Mouse (Mus musculus) embryonic facial prominence, embryonic 11.5 days (tissue): ENCODE data around the gene Phip. TPM values are rescaled to one million over a fixed set of nuclear protein-coding genes. Genes with fewer than 3 reads are reported as not detected.

Experiments used
- ATAC-seq: fragments of 200-750 bp; cut with Nextera tagmentation; replicated peaks from 2 replicates; pipeline ENCODE4 v1.8.0; 2017; ENCODE audit warnings: low read depth; ENCODE audit not compliant: insufficient number of reproducible peaks, low FRiP score, low TSS enrichment
- DNase-seq: peaks from one replicate; pipeline ENCODE4 v3.0.0-alpha.2; 2015; ENCODE audit warnings: low spot score
- H3K27ac ChIP-seq: fragments of 300-500 bp; sonication (generic); replicated peaks from 2 replicates; pipeline ENCODE4 v1.5.1; 2014; ENCODE audit warnings: mild to moderate bottlenecking, low read depth, low read length, control low read depth
- H3K27me3 ChIP-seq: fragments of 300-500 bp; sonication (generic); 2 replicates; pipeline ENCODE4 v1.6.1; 2014; ENCODE audit warnings: mild to moderate bottlenecking, low read length, moderate library complexity, mixed read lengths; ENCODE audit not compliant: control insufficient read depth, insufficient read depth
- H3K36me3 ChIP-seq: fragments of 300-500 bp; sonication (generic); replicated peaks from 2 replicates; pipeline ENCODE4 v1.6.1; 2014; ENCODE audit warnings: low read depth, mild to moderate bottlenecking, low read length, moderate library complexity, mixed read lengths; ENCODE audit not compliant: control insufficient read depth, insufficient read depth
- H3K4me1 ChIP-seq: fragments of 300-500 bp; sonication (generic); 2 replicates; pipeline ENCODE4 v1.6.1; 2014; ENCODE audit warnings: low read length, mixed read lengths; ENCODE audit not compliant: control insufficient read depth, insufficient read depth
- H3K4me2 ChIP-seq: fragments of 300-500 bp; sonication (generic); 2 replicates; pipeline ENCODE4 v1.6.1; 2014; ENCODE audit warnings: low read depth, mild to moderate bottlenecking, control low read depth, low read length, moderate library complexity
- H3K4me3 ChIP-seq: fragments of 300-500 bp; sonication (generic); 2 replicates; pipeline ENCODE4 v1.5.1; 2014; ENCODE audit warnings: low read depth, low read length, control low read depth
- H3K9ac ChIP-seq: fragments of 300-500 bp; sonication (generic); replicated peaks from 2 replicates; pipeline ENCODE4 v1.6.1; 2014; ENCODE audit warnings: mild to moderate bottlenecking, control low read depth, low read length
- H3K9me3 ChIP-seq: fragments of 300-500 bp; sonication (generic); replicated peaks from 2 replicates; pipeline ENCODE4 v1.6.1; 2016; ENCODE audit warnings: mild to moderate bottlenecking, low read length, inconsistent platforms, mixed read lengths; ENCODE audit not compliant: control insufficient read depth
- WGBS: fragments of 180-500 bp; shearing (Covaris S2); extraction: QIAGEN DNeasy Blood & Tissue Kit; methylation state at CpG from one replicate; pipeline ENCODE4 v1.1.7; 2014; 5-methylcytosine and 5-hydroxymethylcytosine counted together
- polyA plus RNA-seq: library from polyadenylated mRNA; unstranded; fragments of >200 nt; fragmentation: Nextera tagmentation; extraction: Ambion mirVana; gene quantifications from 2 replicates; pipeline ENCODE4 v1.2.1, GENCODE M21; 2014

Phip gene
- polyA plus RNA-seq, 1 experiment from 2014 or later: 135 TPM

GRCm38 (mm10) chr9:82831891-82832290 lies 143.4 kb downstream of the Phip start:
- no peaks in the 10 kb centered on the region for H3K36me3 ChIP-seq
- no peak overlapping the region for H3K9ac ChIP-seq
- H3K4me2 ChIP-seq: no peak overlapping the region
- no peak overlapping the region for H3K27ac ChIP-seq
- DNase-seq (no peak), ATAC-seq (no peak)
- no peaks in the 10 kb centered on the region for H3K4me1 ChIP-seq
- 57% methylated on average over 4 of the region's 4 CpGs for WGBS
- H3K9me3 ChIP-seq: no peaks in the 10 kb centered on the region
- no peaks in the 10 kb centered on the region for H3K27me3 ChIP-seq
- no peak overlapping the region for H3K4me3 ChIP-seq

- DNase-seq: peak; percentile 96
- Histone ChIP-seq H3K9ac (peak overlapping the region; percentile 87), H3K4me3 (peak overlapping the region; percentile 74), H3K4me1 (no peaks in the 10 kb centered on the region), H3K27ac (peak overlapping the region; percentile 81), H3K27me3 (no peaks in the 10 kb centered on the region), H3K4me2 (peak overlapping the region; percentile 67), H3K9me3 (no peaks in the 10 kb centered on the region), H3K36me3 (no peaks in the 10 kb centered on the region; the same call in 1 of the 2 replicates)
- peak; percentile 94 for ATAC-seq
- under 1% methylated on average over 65 of the region's 65 CpGs for WGBS
These were observed 145.5 kb downstream of the Phip start for GRCm38 (mm10) chr9:82829693-82830430.

- WGBS: 8% methylated on average over 20 of the region's 20 CpGs
- Histone ChIP-seq H3K4me2 (peak within 1 kb of the TSS; percentile 67), H3K27me3 (no peaks in the 10 kb centered on the region), H3K4me3 (peak within 1 kb of the TSS; percentile 74), H3K9me3 (no peaks in the 10 kb centered on the region), H3K27ac (peak within 1 kb of the TSS; percentile 81), H3K9ac (peak within 1 kb of the TSS; percentile 87), H3K36me3 (no peaks in the 10 kb centered on the region; the same call in 1 of the 2 replicates), H3K4me1 (no peaks in the 10 kb centered on the region)
- ATAC-seq (peak; percentile 5; the same call in 1 of the 2 replicates), DNase-seq (peak; percentile 9)
These were observed 146.2 kb downstream of the Phip start, which contains the start of gene Irak1bp1 for GRCm38 (mm10) chr9:82829007-82829689. TSS of gene Irak1bp1 (plus strand) at chr9:82829540.

GRCm38 (mm10) chr9:82826426-82826825 lies 148.9 kb downstream of the Phip start:
- WGBS: 94% methylated on average over 6 of the region's 6 CpGs
- Histone ChIP-seq H3K4me1 (no peaks in the 10 kb centered on the region), H3K9me3 (no peaks in the 10 kb centered on the region), H3K36me3 (no peaks in the 10 kb centered on the region; the same call in 1 of the 2 replicates), H3K27ac (no peak overlapping the region), H3K9ac (no peak overlapping the region), H3K27me3 (no peaks in the 10 kb centered on the region), H3K4me3 (no peak overlapping the region), H3K4me2 (no peak overlapping the region)
- DNase-seq: no peak
- ATAC-seq: no peak

Other genes starting within 250 kb of the Phip start
- gene Irak1bp1, start 146.0 kb downstream of the Phip start, polyA plus RNA-seq: 34.2 and 38.3 TPM in 2 replicates
- 175 and 199 TPM in 2 replicates for gene Hmgn3, start 171.2 kb upstream of the Phip start, polyA plus RNA-seq